Mouse (Mus musculus) myocyte (in vitro differentiated cells): ENCODE measurements around the gene Olfr6.

Experiments
- MAX ChIP-seq: IDR thresholded peaks from one replicate; pipeline ENCODE4 v1.6.1; 2011; ENCODE audit warnings: low read depth, mild to moderate bottlenecking, control low read depth
- MYOG ChIP-seq, 3 experiments: IDR thresholded peaks; one replicate each; pipeline ENCODE4 v1.6.1; 2011; ENCODE audit warnings: control low read depth in 2 of 3, low read depth in 2 of 3, mild to moderate bottlenecking in 2 of 3; ENCODE audit not compliant: insufficient read length in 2 of 3, control insufficient read depth in 1 of 3, insufficient read depth in 1 of 3
- POLR2A ChIP-seq: IDR thresholded peaks from one replicate; pipeline ENCODE4 v1.6.1; 2011; ENCODE audit warnings: low read depth, mild to moderate bottlenecking, control low read depth, moderate library complexity; ENCODE audit not compliant: insufficient read length
- POLR2AphosphoS2 ChIP-seq: IDR thresholded peaks from one replicate; pipeline ENCODE4 v1.6.1; 2011; ENCODE audit warnings: low read depth, control low read depth; ENCODE audit not compliant: insufficient read length
- SRF ChIP-seq: IDR thresholded peaks from one replicate; pipeline ENCODE4 v1.6.1; 2011; ENCODE audit warnings: low read depth; ENCODE audit not compliant: control insufficient read depth, insufficient read length
- TCF12 ChIP-seq: IDR thresholded peaks from one replicate; pipeline ENCODE4 v1.6.1; 2011; ENCODE audit warnings: mild to moderate bottlenecking, control low read depth; ENCODE audit not compliant: poor library complexity, insufficient read depth, severe bottlenecking

DNA sequence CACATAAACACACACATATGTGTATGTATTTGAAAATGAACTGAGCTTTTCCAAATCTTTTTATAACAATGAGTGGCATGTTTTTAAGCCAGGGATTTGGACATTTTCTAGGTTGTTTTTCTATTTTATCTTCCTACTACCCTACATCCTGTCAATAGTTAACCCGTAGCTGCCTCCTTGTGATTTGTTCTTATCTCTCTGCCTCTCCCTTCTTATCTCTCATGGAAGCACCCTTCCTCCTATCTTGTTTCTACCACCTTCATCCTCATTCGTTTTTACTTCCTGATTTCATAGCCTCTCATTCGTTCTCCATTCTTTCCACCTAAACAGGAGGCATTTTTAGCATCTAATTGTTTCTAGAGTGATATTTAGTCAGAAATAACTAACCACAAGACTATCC lies 40.4 kb upstream of the Olfr6 start:
- TF ChIP-seq POLR2A (no peak), MYOG (IDR thresholded peaks at IDR 0.05; ENCODE audit: control insufficient read depth in 1 of 3, insufficient read depth in 1 of 3, insufficient read length in 2 of 3, low read depth in 2 of 3) (no peak), POLR2AphosphoS2 (no peak), SRF (no peak), MAX (no peak), TCF12 (no peak)
